Mouse (Mus musculus) hindbrain, embryonic 15.5 days (tissue): ENCODE results near the gene Apoc2. TPM values are rescaled to one million over a fixed set of nuclear protein-coding genes. Genes with fewer than 3 reads are reported as not detected.
"Not testable (repeated sequence)": the region's sequence is repeated elsewhere in the genome, so short reads cannot be mapped to it uniquely, and the experiment has no call there.

Source experiments
- ATAC-seq: fragments of 200-750 bp; cut with Nextera tagmentation; 2 replicates; pipeline ENCODE4 v1.8.0; 2017; ENCODE audit warnings: low read depth, moderate number of reproducible peaks, moderate TSS enrichment; ENCODE audit not compliant: low FRiP score
- H3K27ac ChIP-seq: fragments of 300-500 bp; sonication (generic); replicated peaks from 2 replicates; pipeline ENCODE4 v1.5.1; 2015; ENCODE audit warnings: mild to moderate bottlenecking, inconsistent platforms
- H3K27me3 ChIP-seq: fragments of 300-500 bp; sonication (generic); 2 replicates; pipeline ENCODE4 v1.6.1; 2015; ENCODE audit warnings: control low read depth, inconsistent platforms
- H3K36me3 ChIP-seq: fragments of 300-500 bp; sonication (generic); 2 replicates; pipeline ENCODE4 v1.6.1; 2015; ENCODE audit warnings: control low read depth, inconsistent platforms
- H3K4me1 ChIP-seq: fragments of 300-500 bp; sonication (generic); replicated peaks from 2 replicates; pipeline ENCODE4 v1.6.1; 2015; ENCODE audit warnings: control low read depth, inconsistent platforms
- H3K4me2 ChIP-seq: fragments of 300-500 bp; sonication (generic); 2 replicates; pipeline ENCODE4 v1.6.1; 2015; ENCODE audit warnings: moderate library complexity, mild to moderate bottlenecking, inconsistent platforms
- H3K4me3 ChIP-seq: fragments of 300-500 bp; sonication (generic); 2 replicates; pipeline ENCODE4 v1.5.1; 2015; ENCODE audit warnings: mild to moderate bottlenecking, inconsistent platforms
- H3K9ac ChIP-seq: fragments of 300-500 bp; sonication (generic); 2 replicates; pipeline ENCODE4 v1.6.1; 2015; ENCODE audit warnings: inconsistent platforms
- H3K9me3 ChIP-seq: fragments of 300-500 bp; sonication (generic); 2 replicates; pipeline ENCODE4 v1.6.1; 2016; ENCODE audit warnings: control low read depth, inconsistent platforms
- WGBS: fragments of 180-500 bp; shearing (Covaris S2); methylation state at CpG from one replicate; pipeline ENCODE4 v1.1.7; 2015; 5-methylcytosine and 5-hydroxymethylcytosine counted together
- polyA plus RNA-seq: library from polyadenylated mRNA; unstranded; fragments of >200 nt; fragmentation: Nextera tagmentation; extraction: Ambion mirVana; gene quantifications from 2 replicates; pipeline ENCODE4 v1.2.1, GENCODE M21; 2015

The Apoc2 gene
- polyA plus RNA-seq, 1 experiment from 2014 or later = 0.58 TPM

DNA sequence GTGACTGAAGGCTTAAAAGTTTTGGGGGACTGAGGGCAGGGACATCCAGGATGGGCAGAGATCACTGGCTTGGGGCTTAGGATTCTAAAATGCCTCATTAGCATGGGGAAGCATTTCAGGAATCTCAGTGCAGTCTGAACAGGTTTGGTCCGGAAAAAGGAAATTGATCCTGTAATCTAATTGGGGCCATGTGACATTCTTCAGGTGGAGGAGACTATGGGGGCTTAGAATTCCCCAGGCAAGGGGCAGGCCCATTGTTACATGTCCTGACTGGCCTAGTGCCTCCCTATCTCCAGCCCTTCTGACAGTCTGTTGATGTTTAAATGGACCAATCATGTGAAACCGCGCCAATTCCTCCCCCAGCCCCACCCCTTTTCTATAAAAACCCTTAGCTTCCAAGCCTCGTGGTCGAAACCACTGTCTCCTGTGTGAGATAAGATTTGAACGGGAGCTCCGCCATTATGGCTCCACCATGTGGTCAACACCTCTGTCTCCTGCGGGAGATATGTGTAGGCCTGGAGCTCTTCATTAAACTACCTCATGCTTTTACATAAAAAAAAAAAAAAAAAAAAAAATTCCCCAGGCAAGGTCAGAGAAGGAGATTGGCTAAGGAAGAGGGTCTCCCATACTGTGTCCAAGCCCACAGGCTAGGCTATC is 9.3 kb upstream of the Apoc2 start:
- not testable (repeated sequence) for H3K27ac ChIP-seq, H3K27me3 ChIP-seq, H3K36me3 ChIP-seq, H3K9me3 ChIP-seq, H3K4me3 ChIP-seq, ATAC-seq, H3K4me2 ChIP-seq, H3K4me1 ChIP-seq, H3K9ac ChIP-seq
- 80% methylated on average over 8 of the region's 8 CpGs for WGBS

DNA sequence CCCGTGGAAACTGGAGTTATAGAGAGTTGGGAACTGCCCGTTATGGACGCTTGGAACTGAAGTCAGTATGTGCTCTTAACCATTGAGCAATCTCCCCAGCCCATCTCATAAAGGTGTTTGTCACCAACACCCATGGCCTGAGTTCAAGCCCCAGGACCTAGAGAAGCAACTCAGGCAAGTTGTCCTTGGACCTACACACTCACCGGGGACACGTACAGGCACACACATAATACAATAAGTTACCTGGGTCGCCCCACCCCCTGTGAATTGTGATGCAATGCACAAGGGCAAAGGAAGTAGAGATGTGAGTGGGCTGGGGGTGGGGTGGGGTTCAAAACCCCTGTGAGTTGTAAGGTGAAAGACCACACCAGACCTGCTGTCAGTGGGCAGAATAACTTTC is 8.8 kb upstream of the Apoc2 start:
- Histone ChIP-seq H3K9ac (no peak overlapping the region), H3K9me3 (no peaks in the 10 kb centered on the region), H3K27me3 (no peaks in the 10 kb centered on the region), H3K27ac (no peak overlapping the region), H3K4me3 (no peak overlapping the region), H3K36me3 (no peaks in the 10 kb centered on the region), H3K4me1 (no peaks in the 10 kb centered on the region), H3K4me2 (no peak overlapping the region)
- 90% methylated on average over 6 of the region's 6 CpGs for WGBS
- no peak for ATAC-seq

DNA sequence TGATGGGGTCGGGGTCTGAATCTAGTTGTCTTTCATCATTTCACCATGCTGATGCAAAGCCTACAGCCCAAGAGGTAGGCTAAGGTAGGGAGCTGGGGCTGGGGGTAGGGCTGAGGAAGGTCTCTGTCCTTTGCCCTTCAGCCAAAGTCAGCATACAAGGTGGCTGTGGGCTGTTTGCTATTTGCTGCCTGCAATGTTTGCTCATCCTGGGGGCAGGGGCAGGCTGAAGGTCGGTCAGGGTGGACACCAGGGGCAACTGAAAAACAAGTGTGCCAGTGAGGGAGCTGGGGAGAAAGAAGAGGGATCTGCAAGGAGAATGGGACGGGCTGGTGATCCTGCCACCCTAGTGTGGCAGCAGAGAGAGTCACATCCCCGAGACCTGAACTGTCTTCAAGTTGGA is 7.6 kb upstream of the Apoc2 start:
- Histone ChIP-seq H3K27me3 (no peaks in the 10 kb centered on the region), H3K4me3 (no peak overlapping the region), H3K4me2 (no peak overlapping the region), H3K27ac (no peak overlapping the region), H3K4me1 (no peaks in the 10 kb centered on the region), H3K9ac (no peak overlapping the region), H3K9me3 (no peaks in the 10 kb centered on the region), H3K36me3 (no peaks in the 10 kb centered on the region)
- no peak for ATAC-seq
- WGBS = 59% methylated on average over 4 of the region's 4 CpGs

DNA sequence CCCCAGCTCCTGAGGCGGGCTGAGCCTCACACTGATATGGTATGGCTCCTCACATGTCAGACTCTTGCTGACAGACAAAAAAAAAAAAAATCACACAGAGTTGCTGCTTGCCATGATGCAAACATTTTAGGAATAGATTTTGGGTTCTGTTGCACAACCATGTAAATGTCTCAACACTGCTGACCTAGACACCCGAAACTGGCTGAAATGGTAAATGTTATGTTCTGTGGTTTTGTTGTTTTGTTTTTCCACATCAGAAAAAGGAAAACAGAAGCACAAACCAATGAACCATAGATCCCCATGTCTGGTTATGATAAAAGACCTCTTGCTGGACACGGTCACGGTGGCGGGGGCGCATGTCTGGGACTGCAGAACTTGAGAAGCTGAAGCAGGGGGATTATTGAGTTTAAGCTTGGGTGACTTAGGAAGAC is 6.0 kb upstream of the Apoc2 start:
- ATAC-seq = no peak
- Histone ChIP-seq H3K27me3 (no peaks in the 10 kb centered on the region), H3K9ac (no peak overlapping the region), H3K9me3 (no peaks in the 10 kb centered on the region), H3K27ac (no peak overlapping the region), H3K4me3 (no peak overlapping the region), H3K4me1 (no peaks in the 10 kb centered on the region), H3K36me3 (no peaks in the 10 kb centered on the region), H3K4me2 (no peak overlapping the region)
- 90% methylated on average over 6 of the region's 6 CpGs for WGBS

DNA sequence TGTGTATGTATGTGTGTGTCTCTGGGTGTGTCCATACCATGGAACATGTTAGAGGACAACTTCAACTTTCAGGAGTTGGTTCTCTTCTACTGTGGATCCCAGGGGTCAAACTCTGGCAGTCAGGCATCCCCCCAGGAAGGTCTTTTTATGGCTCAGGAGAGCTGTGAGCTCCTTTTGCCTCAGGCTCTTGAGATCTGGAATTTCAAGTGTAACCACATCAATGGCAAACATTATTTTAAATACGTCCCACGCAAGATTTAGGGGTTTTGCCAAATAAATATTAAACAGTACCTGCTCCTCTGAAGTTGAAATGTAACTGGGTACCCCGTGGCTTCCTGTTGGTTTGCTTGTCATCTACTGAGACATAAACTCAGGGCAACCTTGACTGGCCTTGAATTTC is 5.2 kb upstream of the Apoc2 start:
- Histone ChIP-seq H3K4me3 (no peak overlapping the region), H3K36me3 (no peaks in the 10 kb centered on the region), H3K27ac (no peak overlapping the region), H3K4me2 (no peak overlapping the region), H3K27me3 (no peaks in the 10 kb centered on the region), H3K9ac (no peak overlapping the region), H3K9me3 (no peaks in the 10 kb centered on the region), H3K4me1 (no peaks in the 10 kb centered on the region)
- no peak for ATAC-seq
- WGBS = 89% methylated on average over 3 of the region's 3 CpGs

DNA sequence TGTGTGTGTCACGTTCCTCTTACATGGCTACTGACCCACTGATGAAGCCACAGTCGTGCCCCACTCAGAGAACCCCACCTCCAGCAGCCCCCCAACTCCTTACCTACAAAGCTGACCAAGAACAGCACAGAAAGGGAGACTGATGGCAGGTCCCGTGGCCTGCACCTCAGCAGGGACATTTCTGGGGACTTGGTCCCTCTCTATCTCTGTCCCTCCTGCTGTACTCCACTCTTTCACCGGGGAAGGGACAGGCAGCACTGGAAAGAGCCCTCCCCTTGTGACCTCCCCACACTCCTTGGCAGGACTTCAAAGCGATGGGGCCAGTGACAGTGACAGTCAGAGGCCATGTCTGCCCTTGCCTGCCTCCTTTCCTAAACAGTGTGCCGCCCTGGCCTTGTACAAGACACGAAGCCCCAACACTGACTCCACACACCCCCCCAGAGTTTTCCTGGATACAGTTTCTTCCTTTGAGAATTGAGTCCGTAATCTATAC is 3.5 kb upstream of the Apoc2 start, which contains the start of the genes Gm44805 and Apoc4:
TSS of gene Gm44805 (minus strand) at position 222 of the 493 bp plus-strand sequence.
TSS of gene Apoc4 (minus strand) at position 278 of the 493 bp plus-strand sequence.
- no peak within 1 kb of the TSS for H3K27ac ChIP-seq
- no peak within 1 kb of the TSS for H3K4me3 ChIP-seq
- 68% methylated on average over 8 of the region's 8 CpGs for WGBS
- ATAC-seq = no peak
- H3K9ac ChIP-seq = no peak within 1 kb of the TSS
- no peaks in the 10 kb centered on the region for H3K4me1 ChIP-seq
- no peaks in the 10 kb centered on the region for H3K9me3 ChIP-seq
- H3K36me3 ChIP-seq = no peaks in the 10 kb centered on the region
- no peak within 1 kb of the TSS for H3K4me2 ChIP-seq
- no peaks in the 10 kb centered on the region for H3K27me3 ChIP-seq

DNA sequence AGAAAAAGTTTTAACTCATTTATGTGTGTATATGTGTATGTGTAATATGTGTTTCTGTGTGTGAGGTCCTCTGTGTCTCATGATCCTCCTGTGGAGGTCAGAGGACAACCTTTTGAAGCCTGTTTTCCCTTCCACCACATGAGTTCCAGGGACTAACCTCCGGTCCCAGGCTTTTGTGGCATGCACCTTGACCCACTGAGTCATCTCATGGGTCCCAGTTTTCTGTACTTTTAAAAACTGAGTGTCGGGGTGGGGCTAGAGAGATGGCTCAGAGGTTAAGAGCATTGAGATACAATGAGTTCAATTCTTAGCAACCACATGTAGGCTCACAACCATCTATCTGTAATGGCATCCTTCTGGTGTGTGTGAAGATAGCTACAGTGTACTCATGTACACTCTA is 3.0 kb upstream of the Apoc2 start:
- no peaks in the 10 kb centered on the region for H3K27me3 ChIP-seq
- H3K4me1 ChIP-seq = no peaks in the 10 kb centered on the region
- WGBS = 92% methylated on average over 2 of the region's 2 CpGs
- no peak for ATAC-seq
- H3K27ac ChIP-seq = no peak overlapping the region
- H3K4me3 ChIP-seq = no peak overlapping the region
- no peak overlapping the region for H3K9ac ChIP-seq
- H3K36me3 ChIP-seq = no peaks in the 10 kb centered on the region
- H3K4me2 ChIP-seq = no peak overlapping the region
- H3K9me3 ChIP-seq = no peaks in the 10 kb centered on the region

DNA sequence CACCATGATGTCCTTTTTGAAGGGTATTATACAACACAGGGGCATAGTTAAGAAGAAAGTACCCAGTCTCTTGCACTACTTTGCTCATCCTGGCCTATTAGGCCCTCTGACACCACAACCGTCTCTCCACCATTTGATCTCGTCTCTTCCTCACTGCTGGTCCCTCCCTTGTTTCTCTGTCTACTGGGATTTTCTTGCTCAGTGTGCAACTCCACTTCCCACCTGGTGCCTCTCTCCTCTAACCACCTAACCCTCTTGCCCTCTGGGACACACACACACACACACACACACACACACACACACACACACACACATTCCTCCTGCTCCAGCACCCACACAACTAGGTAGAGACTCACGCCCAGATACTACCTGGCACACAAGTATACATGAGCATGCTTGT is 1.2 kb upstream of the Apoc2 start:
- no peaks in the 10 kb centered on the region for H3K9me3 ChIP-seq
- no peaks in the 10 kb centered on the region for H3K36me3 ChIP-seq
- no peaks in the 10 kb centered on the region for H3K4me1 ChIP-seq
- no peak overlapping the region for H3K4me3 ChIP-seq
- no peak overlapping the region for H3K27ac ChIP-seq
- no peaks in the 10 kb centered on the region for H3K27me3 ChIP-seq
- no peak for ATAC-seq
- H3K4me2 ChIP-seq = no peak overlapping the region
- H3K9ac ChIP-seq = no peak overlapping the region
- WGBS = 89% methylated on average over 3 of the region's 3 CpGs

DNA sequence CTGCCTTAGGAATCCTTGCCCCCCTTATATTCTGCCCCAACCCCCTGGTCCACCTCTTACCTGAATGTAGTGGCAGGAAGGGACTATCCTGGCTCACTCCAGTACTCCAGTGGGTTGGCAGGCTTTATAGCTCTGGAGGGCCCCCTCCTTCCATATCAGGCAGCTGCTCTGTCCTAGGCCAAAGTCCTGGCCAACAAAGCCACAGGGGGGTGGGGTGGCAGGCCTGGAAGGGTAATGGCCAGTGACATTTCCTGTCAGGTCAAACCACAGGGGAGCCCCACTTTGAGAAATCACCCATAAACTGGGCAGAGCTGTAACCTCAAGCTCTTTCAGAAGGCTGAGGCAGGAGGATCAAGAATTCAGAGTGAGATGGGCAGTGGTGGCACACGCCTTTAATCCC is 1.1 kb downstream of the Apoc2 start:
- Histone ChIP-seq H3K36me3 (no peaks in the 10 kb centered on the region), H3K4me1 (no peaks in the 10 kb centered on the region), H3K27ac (no peak overlapping the region), H3K4me2 (no peak overlapping the region), H3K4me3 (no peak overlapping the region), H3K27me3 (no peaks in the 10 kb centered on the region), H3K9me3 (no peaks in the 10 kb centered on the region), H3K9ac (no peak overlapping the region)
- ATAC-seq = no peak
- 71% methylated on average over 1 of the region's 1 CpGs for WGBS

DNA sequence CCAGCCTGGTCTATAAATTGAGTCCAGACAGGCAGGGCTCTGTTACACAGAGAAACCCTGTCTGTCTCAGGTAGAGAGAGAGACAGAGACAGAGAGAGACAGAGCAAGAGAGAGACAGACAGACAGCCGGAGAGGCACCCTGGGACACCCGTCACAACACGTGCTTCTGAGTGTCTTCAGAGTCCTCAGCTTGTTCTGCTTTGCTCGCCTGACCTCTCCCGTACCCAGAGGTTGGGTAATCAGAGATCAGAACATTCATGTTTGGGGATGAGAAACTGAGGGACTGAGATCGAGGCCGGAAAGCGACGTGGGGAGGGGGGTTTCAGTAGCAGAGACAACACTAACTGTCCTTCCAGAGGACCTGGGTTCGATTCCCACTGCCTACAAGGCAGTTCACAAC is 1.9 kb downstream of the Apoc2 start:
- H3K9ac ChIP-seq = no peak overlapping the region
- 85% methylated on average over 10 of the region's 10 CpGs for WGBS
- no peak for ATAC-seq
- H3K27me3 ChIP-seq = no peaks in the 10 kb centered on the region
- H3K4me3 ChIP-seq = no peak overlapping the region
- no peak overlapping the region for H3K27ac ChIP-seq
- H3K36me3 ChIP-seq = no peaks in the 10 kb centered on the region
- no peaks in the 10 kb centered on the region for H3K9me3 ChIP-seq
- H3K4me1 ChIP-seq = no peaks in the 10 kb centered on the region
- no peak overlapping the region for H3K4me2 ChIP-seq

DNA sequence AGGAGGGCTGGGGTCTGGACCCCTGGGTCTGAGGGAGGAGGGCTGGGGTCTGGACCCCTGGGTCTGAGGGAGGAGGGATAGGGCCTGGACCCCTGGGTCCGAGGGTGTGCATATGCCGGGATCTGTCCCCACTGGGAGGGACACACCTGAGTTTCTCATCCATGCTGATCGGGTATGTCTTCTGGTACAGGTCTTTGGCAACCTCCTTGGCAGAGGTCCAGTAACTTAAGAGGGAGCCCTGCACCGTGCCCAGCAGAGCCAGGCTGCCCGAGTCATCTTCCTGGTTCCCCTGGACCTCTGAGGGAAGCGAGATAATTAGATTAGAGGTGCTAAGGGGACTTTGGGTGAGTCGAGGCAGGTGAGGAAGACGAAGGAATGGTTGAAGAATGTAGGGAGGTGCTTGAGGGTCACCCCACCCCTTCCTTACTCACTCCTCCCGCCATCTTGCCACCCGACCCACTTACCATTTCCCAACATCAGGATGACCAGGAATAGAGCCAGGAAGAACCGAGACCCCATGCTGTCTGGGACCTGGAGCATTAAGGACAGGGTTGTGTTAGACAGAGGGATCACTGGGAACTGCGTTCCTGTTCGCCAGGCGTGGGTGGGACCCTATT is 4.5 kb downstream of the Apoc2 start:
- H3K4me3 ChIP-seq = no peak overlapping the region
- H3K4me1 ChIP-seq = peaks cover 5% of the 10 kb centered on the region; the same call in 1 of the 2 replicates
- no peak for ATAC-seq
- H3K4me2 ChIP-seq = no peak overlapping the region
- H3K9me3 ChIP-seq = no peaks in the 10 kb centered on the region
- H3K36me3 ChIP-seq = no peaks in the 10 kb centered on the region
- 72% methylated on average over 14 of the region's 14 CpGs for WGBS
- no peaks in the 10 kb centered on the region for H3K27me3 ChIP-seq
- H3K9ac ChIP-seq = no peak overlapping the region
- no peak overlapping the region for H3K27ac ChIP-seq

DNA sequence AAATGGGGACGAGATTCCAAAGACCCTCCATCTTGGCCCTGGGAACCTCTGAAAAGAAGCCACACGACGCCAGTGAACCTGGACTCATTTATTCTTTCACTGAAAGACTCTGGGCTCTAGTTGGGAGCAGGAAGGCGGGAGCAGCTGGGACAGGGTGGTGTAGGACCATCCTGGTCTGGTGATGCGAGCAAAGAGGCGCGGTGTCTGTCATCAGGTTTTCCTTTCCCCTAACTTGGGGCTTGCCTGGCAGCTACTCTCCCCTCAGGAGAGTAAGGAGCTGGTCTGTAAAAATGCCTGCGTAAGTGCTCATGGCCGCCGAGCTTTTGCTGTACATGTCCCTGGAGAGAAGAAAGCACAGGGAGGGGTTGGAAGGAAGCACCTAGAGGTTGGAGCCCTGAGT is 6.2 kb downstream of the Apoc2 start:
- Histone ChIP-seq H3K4me2 (no peak overlapping the region), H3K4me3 (no peak overlapping the region), H3K27ac (no peak overlapping the region), H3K4me1 (peaks cover 5% of the 10 kb centered on the region; the same call in 1 of the 2 replicates), H3K27me3 (no peaks in the 10 kb centered on the region), H3K9me3 (no peaks in the 10 kb centered on the region), H3K36me3 (no peaks in the 10 kb centered on the region), H3K9ac (no peak overlapping the region)
- WGBS = 71% methylated on average over 10 of the region's 10 CpGs
- ATAC-seq = no peak
